Mouse (Mus musculus): ENCODE results near the gene Olfr952.

Gene Olfr952

DNA sequence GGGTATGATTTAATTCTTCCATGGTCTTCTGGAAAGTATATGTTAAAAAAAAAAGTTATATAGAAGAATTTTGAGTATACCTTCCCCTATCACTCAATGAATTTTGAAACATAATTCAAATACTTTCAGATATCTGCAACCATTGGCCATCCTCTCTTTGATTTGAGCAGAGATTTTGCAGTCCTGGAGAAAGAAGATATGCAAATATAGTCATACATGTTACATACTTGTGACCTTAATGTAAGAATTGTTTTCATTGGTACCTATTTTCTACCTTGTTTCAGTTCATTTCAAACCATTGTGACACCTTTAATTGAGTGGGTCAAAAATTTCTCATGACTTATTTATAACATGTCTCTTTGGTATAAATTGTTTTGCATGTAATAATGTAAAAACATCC is at the start of gene Olfr952:
Gene Olfr952 (minus strand): TSS at position 101 of the 400 bp plus-strand sequence.
- no peak for DNase-seq

GRCm38 (mm10) chr9:39471844-39472243 is 44.9 kb upstream of the Olfr952 start, which contains the start of gene Olfr955:
TSS of gene Olfr955 (minus strand) at chr9:39471944.
- no peak for DNase-seq

GRCm38 (mm10) chr9:39456401-39456800 is 29.5 kb upstream of the Olfr952 start, which contains the start of gene Olfr954:
TSS of gene Olfr954 (plus strand) at chr9:39456701.
- no peak for DNase-seq

DNA sequence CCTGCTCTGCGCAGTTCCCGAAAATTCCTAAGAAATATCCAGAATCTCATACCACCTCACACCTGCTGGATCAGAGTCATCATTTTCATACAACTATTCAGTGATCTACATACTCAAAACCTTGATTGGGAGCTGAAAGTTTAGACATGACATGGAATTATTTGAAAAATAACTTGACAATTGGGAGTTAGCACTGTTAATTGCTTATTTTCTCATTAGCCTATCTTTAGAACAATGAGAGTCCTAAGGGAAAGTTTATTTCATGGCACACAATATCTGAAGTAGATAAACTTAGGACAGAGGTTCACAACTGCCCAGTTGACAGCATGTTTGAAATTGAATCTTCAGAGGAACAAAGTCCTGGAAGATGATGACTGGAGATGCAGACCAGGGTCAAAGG is 39.8 kb downstream of the Olfr952 start, which contains the start of gene Olfr951:
Gene Olfr951 (plus strand): TSS at position 301 of the 400 bp plus-strand sequence.
- no peak for DNase-seq

All from layer of hippocampus, adult 9-11 months (tissue).